Mouse (Mus musculus) G1E (cell line): Measurements from ENCODE around the gene Ralgapb.

Experiments
- CTCF ChIP-seq: IDR thresholded peaks from 2 replicates; pipeline ENCODE4 v1.5.1; 2012; ENCODE audit warnings: low read depth, low read length, inconsistent platforms, mixed read lengths
- GATA1 ChIP-seq: IDR thresholded peaks from 2 replicates; pipeline ENCODE4 v1.6.1; 2012; ENCODE audit warnings: borderline replicate concordance, low read length, inconsistent platforms, mixed read lengths
- POLR2AphosphoS5 ChIP-seq: IDR thresholded peaks from 2 replicates; pipeline ENCODE4 v1.6.1; 2012; ENCODE audit warnings: low read depth, low read length, inconsistent platforms; ENCODE audit not compliant: insufficient replicate concordance
- TAL1 ChIP-seq: conservative IDR thresholded peaks from 2 replicates; pipeline ENCODE4 v1.6.1; 2012; ENCODE audit warnings: low read depth, low read length, inconsistent platforms, mixed read lengths

DNA sequence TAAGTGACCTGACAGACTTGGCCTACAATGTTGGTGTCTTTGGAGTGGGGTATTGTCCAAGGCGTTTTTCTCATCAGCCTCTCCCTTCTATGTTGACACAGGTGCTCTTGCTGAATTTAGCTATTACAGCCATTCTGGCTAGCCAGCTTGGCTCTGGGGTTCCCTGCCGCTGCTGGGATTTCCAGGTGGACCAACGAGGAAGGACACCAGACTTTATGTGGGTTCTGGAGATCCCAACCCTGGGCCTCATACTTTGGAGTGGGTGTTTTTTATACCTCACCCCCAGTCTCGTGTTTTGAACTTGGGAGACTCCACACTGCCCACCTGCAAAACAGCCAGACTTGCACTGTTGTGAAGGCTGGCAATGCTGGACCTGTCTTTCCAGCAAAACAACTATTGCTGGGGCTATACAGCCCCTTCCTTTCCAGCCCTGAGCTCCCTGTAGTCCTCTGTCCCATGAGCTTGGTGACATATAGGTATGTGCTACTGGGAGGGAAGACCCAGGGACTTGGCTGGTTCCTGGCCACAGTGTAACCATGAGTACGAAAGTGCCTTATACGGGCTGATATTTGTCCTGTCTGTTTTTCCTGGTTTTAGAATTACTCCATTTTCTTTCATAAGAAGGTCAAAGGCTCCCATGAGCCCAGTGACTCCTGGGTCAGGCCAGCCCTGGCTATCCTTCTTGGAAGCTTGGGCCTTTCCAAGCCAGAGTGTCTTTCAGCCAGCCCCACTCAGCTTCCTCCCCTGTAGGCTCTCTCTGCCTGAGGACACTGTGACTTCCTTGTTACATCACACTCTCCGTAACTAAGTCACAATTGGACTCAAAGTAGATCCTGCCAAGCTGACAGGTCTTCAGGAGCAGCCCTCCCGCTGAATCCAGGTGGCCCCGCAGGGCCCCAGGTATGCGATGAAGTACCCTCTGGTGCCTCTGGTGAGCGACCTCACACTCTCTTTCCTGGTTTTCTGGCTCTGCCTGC, 92.5 kb downstream of the Ralgapb start, which contains the start of gene Adig:
- TF ChIP-seq CTCF: no peak
- TF ChIP-seq GATA1: no peak
- no peak for TF ChIP-seq POLR2AphosphoS5
- no peak for TF ChIP-seq TAL1
